Mouse (Mus musculus) hindbrain, embryonic 10.5 days (tissue): Measurements from ENCODE around the gene Cd274. TPM values are rescaled to one million over a fixed set of nuclear protein-coding genes. Genes with fewer than 3 reads are reported as not detected.

Experiments
- DNase-seq: peaks from one replicate; pipeline ENCODE4 v3.0.0-alpha.2; 2017; ENCODE audit warnings: low spot score
- H3K27ac ChIP-seq: fragments of 300-500 bp; sonication (generic); 2 replicates; pipeline ENCODE4 v1.5.1; 2016; ENCODE audit warnings: mild to moderate bottlenecking, moderate library complexity
- H3K27me3 ChIP-seq: fragments of 300-500 bp; sonication (generic); 2 replicates; pipeline ENCODE4 v1.6.1; 2016; ENCODE audit warnings: mild to moderate bottlenecking; ENCODE audit not compliant: poor library complexity, insufficient read depth, severe bottlenecking
- H3K36me3 ChIP-seq: fragments of 300-500 bp; sonication (generic); 2 replicates; pipeline ENCODE4 v1.6.1; 2016; ENCODE audit warnings: mild to moderate bottlenecking, moderate library complexity
- H3K4me1 ChIP-seq: fragments of 300-500 bp; sonication (generic); replicated peaks from 2 replicates; pipeline ENCODE4 v1.6.1; 2016; ENCODE audit warnings: mild to moderate bottlenecking
- H3K4me3 ChIP-seq: fragments of 300-500 bp; sonication (generic); 2 replicates; pipeline ENCODE4 v1.5.1; 2016; ENCODE audit warnings: mild to moderate bottlenecking, moderate library complexity
- H3K9me3 ChIP-seq: fragments of 300-500 bp; sonication (generic); 2 replicates; pipeline ENCODE4 v1.6.1; 2016; ENCODE audit warnings: mild to moderate bottlenecking, moderate library complexity
- WGBS: fragments of 180-500 bp; shearing (Covaris S2); methylation state at CpG from one replicate; pipeline ENCODE4 v1.1.7; 2016; 5-methylcytosine and 5-hydroxymethylcytosine counted together
- polyA plus RNA-seq: library from polyadenylated mRNA; unstranded; fragments of >200 nt; fragmentation: Nextera tagmentation; extraction: Ambion mirVana; gene quantifications from 2 replicates; pipeline ENCODE4 v1.2.1, GENCODE M21; 2016

The Cd274 gene
- 0.26 and 0.38 TPM in 2 replicates for polyA plus RNA-seq

GRCm38 (mm10) chr19:29366969-29367622 lies at the start of gene Cd274, which contains the start of gene Plgrkt:
Gene Cd274, plus strand, starts transcription at chr19:29367455.
Gene Plgrkt, minus strand, starts transcription at chr19:29367390.
- H3K4me3 ChIP-seq, result peak within 1 kb of the TSS; percentile 56
- peaks cover 15% of the 10 kb centered on the region for H3K27me3 ChIP-seq
- no peaks in the 10 kb centered on the region for H3K9me3 ChIP-seq
- no peaks in the 10 kb centered on the region for H3K36me3 ChIP-seq
- peak; percentile 48 for DNase-seq
- H3K27ac ChIP-seq, result 0 out of 2 replicates have a peak within 1 kb of the TSS, but pooled peaks have one; percentile 3
- 6% methylated on average over 26 of the region's 26 CpGs for whole genome bisulfite sequencing
- H3K4me1 ChIP-seq, result peaks cover 16% of the 10 kb centered on the region

- H3K27me3 ChIP-seq, result peaks cover 18% of the 10 kb centered on the region; the same call in 1 of the 2 replicates
- peaks cover 9% of the 10 kb centered on the region for H3K4me1 ChIP-seq
- no peak for DNase-seq
- H3K9me3 ChIP-seq, result no peaks in the 10 kb centered on the region
- 75% methylated on average over 8 of the region's 8 CpGs for WGBS
- H3K27ac ChIP-seq, result no peak overlapping the region
- H3K36me3 ChIP-seq, result no peaks in the 10 kb centered on the region
- no peak overlapping the region for H3K4me3 ChIP-seq
Observed at GRCm38 (mm10) chr19:29323416-29324049, 43.7 kb upstream of the Cd274 start.

- H3K27me3 ChIP-seq, result peaks cover 18% of the 10 kb centered on the region; the same call in 1 of the 2 replicates
- 6% methylated on average over 31 of the region's 31 CpGs for WGBS
- H3K9me3 ChIP-seq, result no peaks in the 10 kb centered on the region
- peaks cover 9% of the 10 kb centered on the region for H3K4me1 ChIP-seq
- H3K27ac ChIP-seq, result peak within 1 kb of the TSS; percentile 74
- DNase-seq, result peak; percentile 83
- no peaks in the 10 kb centered on the region for H3K36me3 ChIP-seq
- peak within 1 kb of the TSS; percentile 53 for H3K4me3 ChIP-seq
Observed at GRCm38 (mm10) chr19:29325053-29325851, 42.0 kb upstream of the Cd274 start, which contains the start of gene Insl6. Gene Insl6, minus strand, starts transcription at chr19:29325356.

GRCm38 (mm10) chr19:29325852-29326180 lies 41.4 kb upstream of the Cd274 start:
- H3K27me3 ChIP-seq, result peaks cover 18% of the 10 kb centered on the region; the same call in 1 of the 2 replicates
- DNase-seq, result no peak
- no peaks in the 10 kb centered on the region for H3K9me3 ChIP-seq
- H3K27ac ChIP-seq, result no peak overlapping the region
- H3K4me1 ChIP-seq, result peaks cover 9% of the 10 kb centered on the region
- 65% methylated on average over 9 of the region's 9 CpGs for WGBS
- no peaks in the 10 kb centered on the region for H3K36me3 ChIP-seq
- peak overlapping the region; percentile 53 for H3K4me3 ChIP-seq

GRCm38 (mm10) chr19:29326396-29326795 lies 40.9 kb upstream of the Cd274 start:
- H3K4me3 ChIP-seq, result no peak overlapping the region
- H3K27ac ChIP-seq, result no peak overlapping the region
- H3K36me3 ChIP-seq, result no peaks in the 10 kb centered on the region
- no peaks in the 10 kb centered on the region for H3K9me3 ChIP-seq
- DNase-seq, result no peak
- peaks cover 18% of the 10 kb centered on the region; the same call in 1 of the 2 replicates for H3K27me3 ChIP-seq
- peaks cover 9% of the 10 kb centered on the region for H3K4me1 ChIP-seq
- WGBS, result 89% methylated on average over 4 of the region's 4 CpGs

- DNase-seq, result no peak
- 78% methylated on average over 13 of the region's 13 CpGs for WGBS
- no peaks in the 10 kb centered on the region for H3K9me3 ChIP-seq
- H3K4me3 ChIP-seq, result no peak overlapping the region
- H3K27ac ChIP-seq, result no peak overlapping the region
- H3K4me1 ChIP-seq, result peaks cover 9% of the 10 kb centered on the region
- H3K36me3 ChIP-seq, result no peaks in the 10 kb centered on the region
- peaks cover 18% of the 10 kb centered on the region; the same call in 1 of the 2 replicates for H3K27me3 ChIP-seq
Observed at GRCm38 (mm10) chr19:29326822-29327552, 40.3 kb upstream of the Cd274 start.

- Histone ChIP-seq H3K4me3 (peak within 1 kb of the TSS; percentile 54), H3K4me1 (peaks cover 11% of the 10 kb centered on the region; the same call in 1 of the 2 replicates), H3K36me3 (no peaks in the 10 kb centered on the region), H3K9me3 (no peaks in the 10 kb centered on the region), H3K27me3 (peaks cover 12% of the 10 kb centered on the region; the same call in 1 of the 2 replicates), H3K27ac (peak within 1 kb of the TSS; percentile 85)
- peak; percentile 63 for DNase-seq
- 2% methylated on average over 23 of the region's 23 CpGs for WGBS
Observed at GRCm38 (mm10) chr19:29334068-29334745, 33.0 kb upstream of the Cd274 start, which contains the start of gene Rln1. Gene Rln1, minus strand, starts transcription at chr19:29334670.

GRCm38 (mm10) chr19:29336624-29337023 lies 30.6 kb upstream of the Cd274 start:
- no peak overlapping the region for H3K27ac ChIP-seq
- WGBS, result 84% methylated on average over 2 of the region's 2 CpGs
- H3K4me1 ChIP-seq, result peaks cover 11% of the 10 kb centered on the region; the same call in 1 of the 2 replicates

GRCm38 (mm10) chr19:29341029-29341428 lies 26.2 kb upstream of the Cd274 start:
- no peaks in the 10 kb centered on the region for H3K9me3 ChIP-seq
- no peaks in the 10 kb centered on the region for H3K27me3 ChIP-seq
- no peak overlapping the region for H3K27ac ChIP-seq
- H3K4me1 ChIP-seq, result no peaks in the 10 kb centered on the region
- WGBS, result 87% methylated on average over 4 of the region's 4 CpGs
- no peak for DNase-seq
- H3K36me3 ChIP-seq, result no peaks in the 10 kb centered on the region
- no peak overlapping the region for H3K4me3 ChIP-seq

More at GRCm38 (mm10) chr19:29336624-29337023, 30.6 kb upstream of the Cd274 start:
- H3K9me3 ChIP-seq, result no peaks in the 10 kb centered on the region
- peaks cover 12% of the 10 kb centered on the region; the same call in 1 of the 2 replicates for H3K27me3 ChIP-seq
- DNase-seq, result no peak
- H3K4me3 ChIP-seq, result no peak overlapping the region
- no peaks in the 10 kb centered on the region for H3K36me3 ChIP-seq

GRCm38 (mm10) chr19:29342281-29342680 lies 25.0 kb upstream of the Cd274 start:
- no peaks in the 10 kb centered on the region for H3K36me3 ChIP-seq
- H3K27ac ChIP-seq, result no peak overlapping the region
- no peak for DNase-seq
- H3K9me3 ChIP-seq, result no peaks in the 10 kb centered on the region
- H3K4me1 ChIP-seq, result no peaks in the 10 kb centered on the region
- no peaks in the 10 kb centered on the region for H3K27me3 ChIP-seq
- H3K4me3 ChIP-seq, result no peak overlapping the region
- WGBS, result 85% methylated on average over 6 of the region's 6 CpGs

GRCm38 (mm10) chr19:29344868-29345267 lies 22.4 kb upstream of the Cd274 start:
- H3K9me3 ChIP-seq, result no peaks in the 10 kb centered on the region
- no peak for DNase-seq

More at GRCm38 (mm10) chr19:29344868-29345267, 22.4 kb upstream of the Cd274 start:
- Histone ChIP-seq H3K36me3 (0 out of 2 replicates have a peak, but pooled peaks cover 2% of the 10 kb centered on the region), H3K27ac (no peak overlapping the region), H3K4me1 (peaks cover 3% of the 10 kb centered on the region; the same call in 1 of the 2 replicates), H3K27me3 (no peaks in the 10 kb centered on the region), H3K4me3 (no peak overlapping the region)
